Mouse (Mus musculus): ENCODE measurements at regions not wholly inside any gene's neighbourhood (a gene's known extent, or its start where the extent isn't known, plus 50 kb on each side); places are given as distances from the start of the nearest gene placed in this dataset.

DNA sequence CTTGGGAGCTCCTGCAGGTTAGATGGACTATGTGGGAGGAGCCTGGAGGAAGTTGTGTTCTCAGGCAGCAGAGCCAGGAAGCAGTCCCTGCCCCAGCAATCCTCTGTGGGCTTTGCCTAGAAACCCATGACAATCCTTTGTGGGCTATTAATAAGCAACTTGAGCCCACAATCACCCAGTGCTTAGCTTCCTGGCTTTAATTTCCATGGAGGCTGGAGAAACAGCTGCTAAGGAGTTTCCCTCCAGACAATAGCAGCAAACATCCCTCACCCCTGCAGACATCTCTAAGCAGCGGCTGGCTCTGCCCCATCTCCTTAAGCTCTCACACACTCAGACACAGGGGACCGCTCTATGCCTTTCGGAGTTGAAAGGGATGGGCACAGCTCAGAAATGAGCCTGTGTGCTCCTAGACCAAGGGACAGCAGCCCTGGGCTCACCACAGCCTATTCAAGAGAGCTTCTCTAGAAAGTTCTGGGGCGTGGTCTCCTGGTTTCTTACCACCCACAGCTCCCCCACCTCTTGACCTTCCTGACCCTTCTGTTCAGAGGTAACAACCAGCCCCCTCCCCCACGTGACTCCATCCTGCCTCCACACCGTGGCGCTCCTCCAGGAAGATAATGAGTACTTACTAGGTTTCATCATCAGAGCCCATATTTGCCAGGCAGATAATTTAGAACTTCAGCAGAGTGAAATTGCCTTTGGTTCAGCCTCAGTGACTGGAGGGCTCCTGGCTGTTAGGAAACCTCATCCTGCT is 112.6 kb upstream of the Tle3 start:
- no peak overlapping the region for H3K27ac ChIP-seq (ENCODE audit: low read depth, low read length)
- no peak overlapping the region for H3K9ac ChIP-seq (ENCODE audit: low read depth, low read length)
- no peaks in the 10 kb centered on the region for H3K36me3 ChIP-seq (ENCODE audit: control insufficient read depth, insufficient read depth, low read length)
- H3K27me3 ChIP-seq (replicated peaks; ENCODE audit: control insufficient read depth, insufficient read depth, low read length): no peaks in the 10 kb centered on the region
- 10% methylated on average over 7 of the region's 7 CpGs for WGBS
- no peak overlapping the region for H3K4me2 ChIP-seq (ENCODE audit: low read length)
- peaks cover 14% of the 10 kb centered on the region for H3K4me1 ChIP-seq (ENCODE audit: control insufficient read depth, insufficient read depth, low read depth, low read length)
- ATAC-seq: 0 out of 2 replicates have a peak, but pooled peaks have one; percentile 46
- H3K9me3 ChIP-seq (ENCODE audit: control insufficient read depth, low read length): no peaks in the 10 kb centered on the region
- no peak overlapping the region for H3K4me3 ChIP-seq (ENCODE audit: low read length)

DNA sequence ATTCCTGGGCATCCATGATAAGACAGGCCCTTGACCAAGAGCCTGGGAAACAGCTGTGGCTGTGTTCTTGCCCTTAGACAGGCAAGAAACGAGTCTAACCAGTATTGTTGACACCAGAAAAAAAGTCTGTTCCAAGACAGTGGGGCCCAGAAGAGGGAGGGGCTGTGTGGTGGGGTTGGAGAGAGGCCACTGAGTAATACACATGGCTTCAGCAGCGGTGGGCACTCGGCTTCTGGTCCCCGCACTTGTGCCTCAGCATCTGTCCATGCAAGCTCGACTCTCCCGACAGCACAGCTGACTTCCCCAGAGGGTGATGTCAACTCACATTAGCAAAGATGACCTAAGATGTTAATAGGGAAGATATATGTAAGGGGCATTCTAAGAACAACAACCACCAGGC is 110.9 kb upstream of the Tle3 start:
- Histone ChIP-seq H3K36me3 (ENCODE audit: control insufficient read depth, insufficient read depth, low read length) (no peaks in the 10 kb centered on the region), H3K27me3 (replicated peaks; ENCODE audit: control insufficient read depth, insufficient read depth, low read length) (no peaks in the 10 kb centered on the region), H3K9ac (ENCODE audit: low read depth, low read length) (no peak overlapping the region), H3K9me3 (ENCODE audit: control insufficient read depth, low read length) (peaks cover 2% of the 10 kb centered on the region; the same call in 1 of the 2 replicates), H3K27ac (ENCODE audit: low read depth, low read length) (no peak overlapping the region), H3K4me1 (ENCODE audit: control insufficient read depth, insufficient read depth, low read depth, low read length) (peaks cover 14% of the 10 kb centered on the region), H3K4me2 (ENCODE audit: low read length) (no peak overlapping the region), H3K4me3 (ENCODE audit: low read length) (no peak overlapping the region)
- 30% methylated on average over 6 of the region's 6 CpGs for WGBS
- ATAC-seq: no peak

- no peak overlapping the region for H3K4me3 ChIP-seq (ENCODE audit: low read length)
- H3K4me2 ChIP-seq (ENCODE audit: low read length): no peak overlapping the region
- no peaks in the 10 kb centered on the region for H3K36me3 ChIP-seq (ENCODE audit: control insufficient read depth, insufficient read depth, low read length)
- no peak overlapping the region for H3K9ac ChIP-seq (ENCODE audit: low read depth, low read length)
- peaks cover 2% of the 10 kb centered on the region; the same call in 1 of the 2 replicates for H3K9me3 ChIP-seq (ENCODE audit: control insufficient read depth, low read length)
- H3K27me3 ChIP-seq (replicated peaks; ENCODE audit: control insufficient read depth, insufficient read depth, low read length): no peaks in the 10 kb centered on the region
- H3K4me1 ChIP-seq (ENCODE audit: control insufficient read depth, insufficient read depth, low read depth, low read length): peaks cover 14% of the 10 kb centered on the region
- 15% methylated on average over 12 of the region's 12 CpGs for WGBS
- ATAC-seq: 0 out of 2 replicates have a peak, but pooled peaks have one; percentile 15
- no peak overlapping the region for H3K27ac ChIP-seq (ENCODE audit: low read depth, low read length)
Measured at GRCm38 (mm10) chr9:61261739-61262333, 110.3 kb upstream of the Tle3 start.

DNA sequence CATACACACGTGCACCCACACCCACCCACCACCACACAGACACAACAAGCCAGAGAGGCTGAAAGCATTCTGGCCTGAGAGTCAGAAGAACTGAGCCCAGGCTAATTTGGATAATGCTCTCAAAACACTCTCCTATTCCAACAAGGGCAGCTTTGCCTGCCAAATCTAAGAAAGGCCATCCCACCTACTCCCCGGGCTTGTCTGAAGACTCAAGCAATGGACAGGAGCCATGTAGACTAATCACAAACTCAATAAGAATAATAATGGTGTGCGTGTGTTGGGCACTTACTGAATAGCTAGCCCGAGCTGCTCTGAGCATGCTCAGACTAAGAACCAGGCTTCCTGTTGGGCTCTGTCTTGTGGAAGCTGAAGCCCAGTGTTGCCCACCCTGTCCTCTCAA is 108.8 kb upstream of the Tle3 start:
- Histone ChIP-seq H3K9ac (ENCODE audit: low read depth, low read length) (no peak overlapping the region), H3K4me1 (ENCODE audit: control insufficient read depth, insufficient read depth, low read depth, low read length) (peaks cover 11% of the 10 kb centered on the region), H3K27ac (ENCODE audit: low read depth, low read length) (no peak overlapping the region), H3K4me2 (ENCODE audit: low read length) (no peak overlapping the region), H3K9me3 (ENCODE audit: control insufficient read depth, low read length) (peaks cover 2% of the 10 kb centered on the region; the same call in 1 of the 2 replicates), H3K27me3 (replicated peaks; ENCODE audit: control insufficient read depth, insufficient read depth, low read length) (no peaks in the 10 kb centered on the region), H3K36me3 (ENCODE audit: control insufficient read depth, insufficient read depth, low read length) (no peaks in the 10 kb centered on the region), H3K4me3 (ENCODE audit: low read length) (no peak overlapping the region)
- 68% methylated on average over 4 of the region's 4 CpGs for WGBS
- ATAC-seq: no peak

- no peak for ATAC-seq
- H3K9me3 ChIP-seq (ENCODE audit: control insufficient read depth, low read length): peaks cover 2% of the 10 kb centered on the region; the same call in 1 of the 2 replicates
Measured at GRCm38 (mm10) chr9:61265466-61265865, 106.7 kb upstream of the Tle3 start.

GRCm38 (mm10) chr9:61266992-61267391 is 105.2 kb upstream of the Tle3 start:
- WGBS: 69% methylated on average over 6 of the region's 6 CpGs
- no peak overlapping the region for H3K27ac ChIP-seq (ENCODE audit: low read depth, low read length)
- H3K9ac ChIP-seq (ENCODE audit: low read depth, low read length): no peak overlapping the region
- no peak overlapping the region for H3K4me2 ChIP-seq (ENCODE audit: low read length)
- peaks cover 2% of the 10 kb centered on the region; the same call in 1 of the 2 replicates for H3K9me3 ChIP-seq (ENCODE audit: control insufficient read depth, low read length)
- H3K4me1 ChIP-seq (ENCODE audit: control insufficient read depth, insufficient read depth, low read depth, low read length): peaks cover 3% of the 10 kb centered on the region
- H3K36me3 ChIP-seq (ENCODE audit: control insufficient read depth, insufficient read depth, low read length): no peaks in the 10 kb centered on the region
- no peaks in the 10 kb centered on the region; the same call in 1 of the 2 replicates for H3K27me3 ChIP-seq (replicated peaks; ENCODE audit: control insufficient read depth, insufficient read depth, low read length)
- H3K4me3 ChIP-seq (ENCODE audit: low read length): no peak overlapping the region
- no peak for ATAC-seq

More at GRCm38 (mm10) chr9:61265466-61265865, 106.7 kb upstream of the Tle3 start:
- Histone ChIP-seq H3K4me2 (ENCODE audit: low read length) (no peak overlapping the region), H3K27ac (ENCODE audit: low read depth, low read length) (no peak overlapping the region), H3K27me3 (replicated peaks; ENCODE audit: control insufficient read depth, insufficient read depth, low read length) (no peaks in the 10 kb centered on the region), H3K4me3 (ENCODE audit: low read length) (no peak overlapping the region), H3K4me1 (ENCODE audit: control insufficient read depth, insufficient read depth, low read depth, low read length) (peaks cover 11% of the 10 kb centered on the region), H3K36me3 (ENCODE audit: control insufficient read depth, insufficient read depth, low read length) (no peaks in the 10 kb centered on the region), H3K9ac (ENCODE audit: low read depth, low read length) (no peak overlapping the region)
- 91% methylated on average over 5 of the region's 5 CpGs for WGBS

- Histone ChIP-seq H3K36me3 (ENCODE audit: control insufficient read depth, insufficient read depth, low read length) (no peaks in the 10 kb centered on the region), H3K9me3 (ENCODE audit: control insufficient read depth, low read length) (peaks cover 2% of the 10 kb centered on the region; the same call in 1 of the 2 replicates), H3K27ac (ENCODE audit: low read depth, low read length) (no peak overlapping the region), H3K4me3 (ENCODE audit: low read length) (no peak overlapping the region), H3K4me1 (ENCODE audit: control insufficient read depth, insufficient read depth, low read depth, low read length) (no peaks in the 10 kb centered on the region), H3K4me2 (ENCODE audit: low read length) (no peak overlapping the region), H3K27me3 (replicated peaks; ENCODE audit: control insufficient read depth, insufficient read depth, low read length) (no peaks in the 10 kb centered on the region; the same call in 1 of the 2 replicates), H3K9ac (ENCODE audit: low read depth, low read length) (no peak overlapping the region)
- ATAC-seq: no peak
- WGBS: 52% methylated on average over 4 of the region's 4 CpGs
Measured at GRCm38 (mm10) chr9:61267541-61267940, 104.6 kb upstream of the Tle3 start.

GRCm38 (mm10) chr9:61268162-61268561 is 104.0 kb upstream of the Tle3 start:
- WGBS: 69% methylated on average over 2 of the region's 2 CpGs
- Histone ChIP-seq H3K4me1 (ENCODE audit: control insufficient read depth, insufficient read depth, low read depth, low read length) (no peaks in the 10 kb centered on the region), H3K4me2 (ENCODE audit: low read length) (no peak overlapping the region), H3K4me3 (ENCODE audit: low read length) (no peak overlapping the region), H3K9me3 (ENCODE audit: control insufficient read depth, low read length) (peaks cover 2% of the 10 kb centered on the region; the same call in 1 of the 2 replicates), H3K9ac (ENCODE audit: low read depth, low read length) (no peak overlapping the region), H3K36me3 (ENCODE audit: control insufficient read depth, insufficient read depth, low read length) (no peaks in the 10 kb centered on the region), H3K27me3 (replicated peaks; ENCODE audit: control insufficient read depth, insufficient read depth, low read length) (no peaks in the 10 kb centered on the region; the same call in 1 of the 2 replicates), H3K27ac (ENCODE audit: low read depth, low read length) (no peak overlapping the region)
- ATAC-seq: no peak

- H3K9ac ChIP-seq (ENCODE audit: low read depth, low read length): no peak overlapping the region
- H3K4me1 ChIP-seq (ENCODE audit: control insufficient read depth, insufficient read depth, low read depth, low read length): no peaks in the 10 kb centered on the region
- WGBS: 82% methylated on average over 2 of the region's 2 CpGs
- H3K9me3 ChIP-seq (ENCODE audit: control insufficient read depth, low read length): peaks cover 2% of the 10 kb centered on the region; the same call in 1 of the 2 replicates
- no peaks in the 10 kb centered on the region; the same call in 1 of the 2 replicates for H3K27me3 ChIP-seq (replicated peaks; ENCODE audit: control insufficient read depth, insufficient read depth, low read length)
- no peaks in the 10 kb centered on the region for H3K36me3 ChIP-seq (ENCODE audit: control insufficient read depth, insufficient read depth, low read length)
- no peak overlapping the region for H3K4me2 ChIP-seq (ENCODE audit: low read length)
- no peak for ATAC-seq
- H3K27ac ChIP-seq (ENCODE audit: low read depth, low read length): no peak overlapping the region
- no peak overlapping the region for H3K4me3 ChIP-seq (ENCODE audit: low read length)
Measured at GRCm38 (mm10) chr9:61268681-61269080, 103.5 kb upstream of the Tle3 start.
